Mouse (Mus musculus): ENCODE data around the gene Wbp4.

DNA sequence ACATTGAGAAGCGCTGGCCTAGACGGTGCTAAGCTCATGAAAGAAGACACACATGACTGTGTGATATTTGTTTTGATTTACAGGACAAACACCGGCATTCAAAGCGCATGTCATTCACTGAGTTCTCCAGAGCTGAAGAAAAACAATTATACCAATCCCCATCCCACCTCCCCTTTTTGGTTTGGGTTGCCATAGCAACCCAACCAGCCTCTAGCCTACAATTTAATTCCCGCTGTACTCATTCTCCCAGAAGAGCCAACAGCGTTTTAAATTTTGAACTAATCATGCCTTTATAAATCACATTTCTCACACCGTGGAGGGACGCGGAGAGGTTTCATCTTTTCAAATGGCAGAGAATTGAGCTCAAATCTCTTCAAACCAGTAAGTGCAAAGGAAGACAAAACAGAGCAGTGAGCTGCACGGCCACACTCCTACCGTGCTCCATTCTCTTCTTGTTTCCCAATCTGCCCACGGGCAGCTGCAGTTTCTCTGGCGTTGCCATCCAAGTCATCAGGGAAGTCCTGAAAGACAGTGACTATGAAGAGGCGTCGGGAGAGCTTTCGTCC, 36.2 kb downstream of the Wbp4 start:
- TF ChIP-seq CTCF (IDR thresholded peaks at IDR 0.05; ENCODE audit: low read depth) (no peak), EP300 (IDR thresholded peaks at IDR 0.05; ENCODE audit: low read depth) (no peak)
